Mouse (Mus musculus): ENCODE results near the gene Ddx42.

DNA sequence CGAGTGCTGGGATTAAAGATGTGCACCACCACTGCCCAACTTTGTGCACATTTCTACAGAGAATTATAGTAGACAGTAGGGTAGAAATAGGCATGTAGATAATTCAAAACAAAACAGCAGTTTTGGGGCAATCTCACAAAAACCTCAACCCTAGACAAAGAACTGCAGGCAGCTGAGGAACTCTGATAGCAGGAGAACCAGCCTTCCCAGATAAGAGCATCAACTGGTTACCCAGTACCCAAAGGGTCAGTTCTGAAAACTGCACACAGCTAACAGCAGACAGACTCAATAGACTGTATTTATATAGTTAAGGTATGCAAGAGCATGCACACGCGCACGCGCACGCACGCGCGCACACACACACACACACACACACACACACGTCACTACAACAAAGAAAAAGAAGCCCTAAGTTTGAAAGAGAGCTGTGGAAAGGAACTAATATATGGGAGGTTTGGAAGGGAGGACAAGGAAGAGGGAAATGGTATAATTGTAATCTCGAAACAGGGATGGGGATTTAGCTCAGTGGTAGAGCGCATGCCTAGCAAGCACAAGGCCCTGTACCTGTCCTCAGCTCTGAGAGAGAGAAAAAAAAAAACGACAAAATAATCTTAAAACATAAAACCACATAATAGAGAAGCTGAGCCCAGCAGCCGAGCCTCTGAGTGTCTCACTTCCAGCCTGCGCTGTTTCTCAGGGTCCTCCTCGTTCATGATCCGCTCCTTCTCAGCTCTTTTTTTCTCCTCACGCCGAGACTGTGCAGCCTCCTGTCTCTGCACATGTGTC lies 15.2 kb upstream of the Ddx42 start:
- TF ChIP-seq CTCF (IDR thresholded peaks at IDR 0.05; ENCODE audit: low read depth) = no peak
- TF ChIP-seq EP300 (IDR thresholded peaks at IDR 0.05; ENCODE audit: low read depth) = no peak

Data from heart, postnatal 0 days (tissue).